Mouse (Mus musculus): ENCODE measurements around the gene Olfr26. TPM values are rescaled to one million over a fixed set of nuclear protein-coding genes. Genes with fewer than 3 reads are reported as not detected.
"Not testable (repeated sequence)": the region's sequence is repeated elsewhere in the genome, so short reads cannot be mapped to it uniquely, and the experiment has no call there.

Olfr26 gene
- polyA plus RNA-seq (2015; fragmentation: Nextera tagmentation; extraction: Ambion mirVana): not detected in 2 replicates

DNA sequence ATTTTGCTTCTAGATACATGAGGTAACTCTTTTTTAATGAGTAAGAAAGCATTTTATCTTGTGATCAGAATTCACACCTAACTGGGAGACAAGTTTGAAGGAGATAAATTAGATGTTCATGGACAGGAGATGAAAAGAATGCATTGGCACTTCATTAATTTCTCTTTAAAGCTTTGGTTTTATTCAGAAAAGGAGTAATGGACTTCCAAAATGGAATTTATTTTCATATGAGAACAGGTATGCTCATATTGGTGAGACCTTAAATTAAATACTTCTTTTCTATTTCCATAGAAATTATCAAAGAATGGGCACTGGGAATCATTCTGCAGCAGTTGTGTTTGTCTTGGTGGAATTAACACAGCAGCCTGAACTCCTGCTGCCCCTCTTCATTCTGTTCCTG is at the start of gene Olfr26:
Gene Olfr26, plus strand, starts transcription at position 301 of the 400 bp plus-strand sequence.
- Histone ChIP-seq H3K4me3 (ENCODE audit: low read depth, low read length) (no peak within 1 kb of the TSS), H3K9ac (ENCODE audit: low read depth, low read length) (no peak within 1 kb of the TSS), H3K27ac (ENCODE audit: low read depth, low read length) (no peak within 1 kb of the TSS), H3K4me1 (replicated peaks; ENCODE audit: control insufficient read depth, insufficient read depth, low read length) (no peaks in the 10 kb centered on the region), H3K4me2 (replicated peaks; ENCODE audit: low read depth) (no peak within 1 kb of the TSS), H3K9me3 (ENCODE audit: control insufficient read depth) (no peaks in the 10 kb centered on the region), H3K27me3 (replicated peaks; ENCODE audit: control insufficient read depth, insufficient read depth, low read length) (no peaks in the 10 kb centered on the region), H3K36me3 (ENCODE audit: control insufficient read depth, insufficient read depth) (no peaks in the 10 kb centered on the region)
- ATAC-seq: no peak
- TF ChIP-seq CTCF (IDR thresholded peaks at IDR 0.05; ENCODE audit: low read depth): no peak

- ATAC-seq: no peak
- Histone ChIP-seq H3K4me1 (replicated peaks; ENCODE audit: control insufficient read depth, insufficient read depth, low read length) (no peaks in the 10 kb centered on the region), H3K27me3 (replicated peaks; ENCODE audit: control insufficient read depth, insufficient read depth, low read length) (no peaks in the 10 kb centered on the region), H3K4me2 (replicated peaks; ENCODE audit: low read depth) (no peak overlapping the region), H3K9ac (ENCODE audit: low read depth, low read length) (no peak overlapping the region), H3K9me3 (ENCODE audit: control insufficient read depth) (no peaks in the 10 kb centered on the region), H3K4me3 (ENCODE audit: low read depth, low read length) (no peak overlapping the region), H3K36me3 (ENCODE audit: control insufficient read depth, insufficient read depth) (no peaks in the 10 kb centered on the region), H3K27ac (ENCODE audit: low read depth, low read length) (no peak overlapping the region)
- TF ChIP-seq CTCF (IDR thresholded peaks at IDR 0.05; ENCODE audit: low read depth): no peak
Observed at GRCm38 (mm10) chr9:38805696-38806095, 49.2 kb upstream of the Olfr26 start.

DNA sequence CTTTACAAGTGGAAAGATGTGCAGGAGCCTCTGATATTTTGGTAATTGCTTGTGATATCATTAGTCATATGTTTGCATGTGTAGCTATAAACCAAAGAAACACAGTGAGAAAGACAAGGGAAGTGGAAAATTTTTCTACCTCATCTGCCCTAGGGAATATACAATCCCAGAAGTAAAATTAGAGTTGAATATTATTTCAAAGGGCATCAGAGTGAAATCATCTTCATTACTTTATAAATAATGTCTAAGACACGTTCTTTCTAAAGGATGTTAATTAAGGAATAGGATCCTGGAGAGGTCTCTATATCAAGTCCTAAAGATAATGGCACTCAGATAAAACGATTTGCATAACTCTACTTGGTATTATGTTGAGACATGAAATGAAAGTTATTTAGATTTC is 40.5 kb upstream of the Olfr26 start, which contains the start of gene Olfr922:
Gene Olfr922, plus strand, starts transcription at position 301 of the 400 bp plus-strand sequence.
- H3K9ac ChIP-seq (ENCODE audit: low read depth, low read length): no peak within 1 kb of the TSS
- H3K4me2 ChIP-seq (replicated peaks; ENCODE audit: low read depth): no peak within 1 kb of the TSS
- H3K27me3 ChIP-seq (replicated peaks; ENCODE audit: control insufficient read depth, insufficient read depth, low read length): no peaks in the 10 kb centered on the region
- H3K9me3 ChIP-seq (ENCODE audit: control insufficient read depth): no peaks in the 10 kb centered on the region
- WGBS: 66% methylated on average over 2 of the region's 2 CpGs
- no peak for ATAC-seq
- no peak for TF ChIP-seq CTCF (IDR thresholded peaks at IDR 0.05; ENCODE audit: low read depth)
- H3K36me3 ChIP-seq (ENCODE audit: control insufficient read depth, insufficient read depth): no peaks in the 10 kb centered on the region
- no peak within 1 kb of the TSS for H3K27ac ChIP-seq (ENCODE audit: low read depth, low read length)
- H3K4me3 ChIP-seq (ENCODE audit: low read depth, low read length): no peak within 1 kb of the TSS
- H3K4me1 ChIP-seq (replicated peaks; ENCODE audit: control insufficient read depth, insufficient read depth, low read length): no peaks in the 10 kb centered on the region

- ATAC-seq: no peak
- Histone ChIP-seq H3K27me3 (replicated peaks; ENCODE audit: control insufficient read depth, insufficient read depth, low read length) (no peaks in the 10 kb centered on the region), H3K9me3 (ENCODE audit: control insufficient read depth) (no peaks in the 10 kb centered on the region), H3K27ac (ENCODE audit: low read depth, low read length) (no peak overlapping the region), H3K4me2 (replicated peaks; ENCODE audit: low read depth) (no peak overlapping the region), H3K36me3 (ENCODE audit: control insufficient read depth, insufficient read depth) (no peaks in the 10 kb centered on the region), H3K4me3 (ENCODE audit: low read depth, low read length) (no peak overlapping the region), H3K9ac (ENCODE audit: low read depth, low read length) (no peak overlapping the region), H3K4me1 (replicated peaks; ENCODE audit: control insufficient read depth, insufficient read depth, low read length) (no peaks in the 10 kb centered on the region)
- 95% methylated on average over 1 of the region's 1 CpGs for WGBS
- TF ChIP-seq CTCF (IDR thresholded peaks at IDR 0.05; ENCODE audit: low read depth): no peak
Observed at GRCm38 (mm10) chr9:38815458-38815986, 39.3 kb upstream of the Olfr26 start.

GRCm38 (mm10) chr9:38826245-38826644 is 28.6 kb upstream of the Olfr26 start, which contains the start of gene Olfr923:
TSS of gene Olfr923 (plus strand) at chr9:38826545.
- no peak for TF ChIP-seq CTCF (IDR thresholded peaks at IDR 0.05; ENCODE audit: low read depth)
- Histone ChIP-seq H3K36me3 (ENCODE audit: control insufficient read depth, insufficient read depth) (no peaks in the 10 kb centered on the region), H3K9me3 (ENCODE audit: control insufficient read depth) (no peaks in the 10 kb centered on the region), H3K4me2 (replicated peaks; ENCODE audit: low read depth) (no peak within 1 kb of the TSS), H3K27me3 (replicated peaks; ENCODE audit: control insufficient read depth, insufficient read depth, low read length) (no peaks in the 10 kb centered on the region), H3K27ac (ENCODE audit: low read depth, low read length) (no peak within 1 kb of the TSS), H3K4me3 (ENCODE audit: low read depth, low read length) (no peak within 1 kb of the TSS), H3K4me1 (replicated peaks; ENCODE audit: control insufficient read depth, insufficient read depth, low read length) (no peaks in the 10 kb centered on the region), H3K9ac (ENCODE audit: low read depth, low read length) (no peak within 1 kb of the TSS)
- ATAC-seq: no peak
- 100% methylated on average over 1 of the region's 1 CpGs for WGBS

GRCm38 (mm10) chr9:38833027-38833426 is 21.8 kb upstream of the Olfr26 start:
- ATAC-seq: no peak
- Histone ChIP-seq H3K4me3 (ENCODE audit: low read depth, low read length) (no peak overlapping the region), H3K27me3 (replicated peaks; ENCODE audit: control insufficient read depth, insufficient read depth, low read length) (no peaks in the 10 kb centered on the region), H3K4me1 (replicated peaks; ENCODE audit: control insufficient read depth, insufficient read depth, low read length) (no peaks in the 10 kb centered on the region), H3K9ac (ENCODE audit: low read depth, low read length) (no peak overlapping the region), H3K4me2 (replicated peaks; ENCODE audit: low read depth) (no peak overlapping the region), H3K27ac (ENCODE audit: low read depth, low read length) (no peak overlapping the region), H3K9me3 (ENCODE audit: control insufficient read depth) (no peaks in the 10 kb centered on the region), H3K36me3 (ENCODE audit: control insufficient read depth, insufficient read depth) (no peaks in the 10 kb centered on the region)
- TF ChIP-seq CTCF (IDR thresholded peaks at IDR 0.05; ENCODE audit: low read depth): no peak
- WGBS: 72% methylated on average over 2 of the region's 2 CpGs

DNA sequence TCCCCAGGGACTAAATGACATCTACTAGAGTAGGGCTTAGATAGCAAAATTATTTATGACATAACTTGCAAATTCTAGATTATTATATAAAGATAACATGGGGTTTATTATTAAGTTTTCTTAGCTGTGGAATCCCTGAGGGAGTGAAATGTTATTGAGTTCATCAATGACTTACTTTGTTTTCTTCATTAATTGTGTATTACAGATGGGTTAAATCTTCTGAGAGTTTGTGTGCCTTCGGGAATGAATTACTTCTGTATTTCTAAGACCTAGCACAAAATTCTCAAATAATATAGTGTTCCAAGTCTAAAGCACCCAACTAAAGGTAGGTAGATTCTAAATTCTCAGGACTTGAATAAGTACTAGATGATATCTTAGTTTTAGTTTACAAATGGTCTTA is 10.7 kb upstream of the Olfr26 start, which contains the start of gene Olfr924:
Gene Olfr924, plus strand, starts transcription at position 301 of the 400 bp plus-strand sequence.
- WGBS: 86% methylated on average over 1 of the region's 1 CpGs
- Histone ChIP-seq H3K9ac (ENCODE audit: low read depth, low read length) (no peak within 1 kb of the TSS), H3K27me3 (replicated peaks; ENCODE audit: control insufficient read depth, insufficient read depth, low read length) (no peaks in the 10 kb centered on the region)

GRCm38 (mm10) chr9:38874880-38875279 is 20.0 kb downstream of the Olfr26 start:
- not testable (repeated sequence) for H3K36me3 ChIP-seq (ENCODE audit: control insufficient read depth, insufficient read depth); H3K27ac ChIP-seq (ENCODE audit: low read depth, low read length); H3K4me3 ChIP-seq (ENCODE audit: low read depth, low read length); H3K9me3 ChIP-seq (ENCODE audit: control insufficient read depth); H3K4me1 ChIP-seq (replicated peaks; ENCODE audit: control insufficient read depth, insufficient read depth, low read length); H3K4me2 ChIP-seq (replicated peaks; ENCODE audit: low read depth); H3K27me3 ChIP-seq (replicated peaks; ENCODE audit: control insufficient read depth, insufficient read depth, low read length); ATAC-seq; H3K9ac ChIP-seq (ENCODE audit: low read depth, low read length)
- WGBS: 59% methylated on average over 2 of the region's 2 CpGs

More for the DNA sequence above, 10.7 kb upstream of the Olfr26 start, which contains the start of gene Olfr924:
- no peak within 1 kb of the TSS for H3K4me2 ChIP-seq (replicated peaks; ENCODE audit: low read depth)
- no peaks in the 10 kb centered on the region for H3K36me3 ChIP-seq (ENCODE audit: control insufficient read depth, insufficient read depth)
- no peak within 1 kb of the TSS for H3K27ac ChIP-seq (ENCODE audit: low read depth, low read length)
- H3K4me1 ChIP-seq (replicated peaks; ENCODE audit: control insufficient read depth, insufficient read depth, low read length): no peaks in the 10 kb centered on the region
- H3K4me3 ChIP-seq (ENCODE audit: low read depth, low read length): no peak within 1 kb of the TSS
- no peak for TF ChIP-seq CTCF (IDR thresholded peaks at IDR 0.05; ENCODE audit: low read depth)
- no peak for ATAC-seq
- H3K9me3 ChIP-seq (ENCODE audit: control insufficient read depth): no peaks in the 10 kb centered on the region

All from intestine, postnatal 0 days (tissue).